Mouse (Mus musculus) erythroblast, embryonic 14.5 days (primary cell): ENCODE results near the gene Snapc4.

Source experiments
- GATA1 ChIP-seq: IDR thresholded peaks from 2 replicates; pipeline ENCODE4 v1.6.1; 2012; ENCODE audit warnings: low read length, inconsistent platforms, mixed read lengths
- TAL1 ChIP-seq: IDR thresholded peaks from 3 replicates; pipeline ENCODE4 v1.6.1; 2012; ENCODE audit warnings: low read length, inconsistent platforms, mixed read lengths

GRCm38 (mm10) chr2:26388682-26389153, 8.3 kb upstream of the Snapc4 start:
- TF ChIP-seq GATA1 (no peak), TAL1 (no peak)
